Mouse (Mus musculus) limb, embryonic 11.5 days (tissue): Measurements from ENCODE around the gene Tmem181a. TPM values are rescaled to one million over a fixed set of nuclear protein-coding genes. Genes with fewer than 3 reads are reported as not detected.
"Not testable (repeated sequence)": the region's sequence is repeated elsewhere in the genome, so short reads cannot be mapped to it uniquely, and the experiment has no call there.

Experiments
- ATAC-seq: fragments of 200-750 bp; cut with Nextera tagmentation; 2 replicates; pipeline ENCODE4 v1.8.0; 2017; ENCODE audit warnings: low read depth; ENCODE audit not compliant: insufficient number of reproducible peaks, low FRiP score, low TSS enrichment
- DNase-seq: peaks from one replicate; pipeline ENCODE4 v3.0.0-alpha.2; 2015; ENCODE audit warnings: low spot score
- H3K27ac ChIP-seq: fragments of 300-500 bp; sonication (generic); replicated peaks from 2 replicates; pipeline ENCODE4 v1.5.1; 2014; ENCODE audit warnings: low read depth, mild to moderate bottlenecking, low read length
- H3K27me3 ChIP-seq: fragments of 300-500 bp; sonication (generic); 2 replicates; pipeline ENCODE4 v1.6.1; 2014; ENCODE audit warnings: mild to moderate bottlenecking, low read length, mixed read lengths; ENCODE audit not compliant: control insufficient read depth, insufficient read depth
- H3K36me3 ChIP-seq: fragments of 300-500 bp; sonication (generic); 2 replicates; pipeline ENCODE4 v1.6.1; 2014; ENCODE audit warnings: mild to moderate bottlenecking, low read length, moderate library complexity, mixed read lengths; ENCODE audit not compliant: control insufficient read depth, insufficient read depth
- H3K4me1 ChIP-seq: fragments of 300-500 bp; sonication (generic); 2 replicates; pipeline ENCODE4 v1.6.1; 2014; ENCODE audit warnings: low read length, mixed read lengths; ENCODE audit not compliant: control insufficient read depth, insufficient read depth
- H3K4me2 ChIP-seq: fragments of 300-500 bp; sonication (generic); 2 replicates; pipeline ENCODE4 v1.6.1; 2014; ENCODE audit warnings: low read depth, mild to moderate bottlenecking, moderate library complexity; ENCODE audit not compliant: severe bottlenecking
- H3K4me3 ChIP-seq: fragments of 300-500 bp; sonication (generic); 2 replicates; pipeline ENCODE4 v1.5.1; 2014; ENCODE audit warnings: low read depth, low read length
- H3K9ac ChIP-seq: fragments of 300-500 bp; sonication (generic); 2 replicates; pipeline ENCODE4 v1.6.1; 2014; ENCODE audit warnings: mild to moderate bottlenecking, low read length
- H3K9me3 ChIP-seq: fragments of 300-500 bp; sonication (generic); 2 replicates; pipeline ENCODE4 v1.6.1; 2016; ENCODE audit warnings: low read length; ENCODE audit not compliant: control insufficient read depth
- WGBS: fragments of 180-500 bp; shearing (Covaris S2); extraction: QIAGEN DNeasy Blood & Tissue Kit; methylation state at CpG from one replicate; pipeline ENCODE4 v1.1.7; 2014; 5-methylcytosine and 5-hydroxymethylcytosine counted together
- polyA plus RNA-seq: library from polyadenylated mRNA; unstranded; fragments of >200 nt; fragmentation: Nextera tagmentation; extraction: Ambion mirVana; gene quantifications from 2 replicates; pipeline ENCODE4 v1.2.1, GENCODE M21; 2014

Tmem181a gene
- polyA plus RNA-seq, 1 experiment from 2014 or later: 25.5 TPM

DNA sequence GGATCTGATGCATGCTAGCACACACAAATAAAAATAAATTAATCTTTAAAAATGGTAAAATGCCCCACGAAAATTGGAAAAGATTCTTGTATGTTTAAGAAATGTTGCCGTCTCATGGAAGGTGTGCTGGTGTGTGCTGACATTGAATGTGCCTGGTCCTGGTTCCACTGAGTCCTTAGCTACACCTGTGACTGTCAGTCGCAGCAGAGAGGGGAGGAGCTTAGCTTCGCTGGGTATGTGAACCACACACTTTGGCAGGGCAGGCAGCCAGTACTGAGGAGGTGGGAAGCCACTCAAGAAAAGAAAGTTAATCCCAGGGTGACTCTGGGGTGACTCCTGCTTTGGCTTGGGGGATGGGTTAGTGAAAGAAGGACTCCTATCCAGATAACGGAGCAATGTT lies 37.2 kb downstream of the Tmem181a start:
- not testable (repeated sequence) for H3K4me1 ChIP-seq, DNase-seq, ATAC-seq, H3K27me3 ChIP-seq, H3K27ac ChIP-seq, H3K9me3 ChIP-seq, H3K36me3 ChIP-seq, H3K4me2 ChIP-seq, H3K9ac ChIP-seq, H3K4me3 ChIP-seq
- WGBS: no CpG with 5 or more reads among the region's 5 CpGs

DNA sequence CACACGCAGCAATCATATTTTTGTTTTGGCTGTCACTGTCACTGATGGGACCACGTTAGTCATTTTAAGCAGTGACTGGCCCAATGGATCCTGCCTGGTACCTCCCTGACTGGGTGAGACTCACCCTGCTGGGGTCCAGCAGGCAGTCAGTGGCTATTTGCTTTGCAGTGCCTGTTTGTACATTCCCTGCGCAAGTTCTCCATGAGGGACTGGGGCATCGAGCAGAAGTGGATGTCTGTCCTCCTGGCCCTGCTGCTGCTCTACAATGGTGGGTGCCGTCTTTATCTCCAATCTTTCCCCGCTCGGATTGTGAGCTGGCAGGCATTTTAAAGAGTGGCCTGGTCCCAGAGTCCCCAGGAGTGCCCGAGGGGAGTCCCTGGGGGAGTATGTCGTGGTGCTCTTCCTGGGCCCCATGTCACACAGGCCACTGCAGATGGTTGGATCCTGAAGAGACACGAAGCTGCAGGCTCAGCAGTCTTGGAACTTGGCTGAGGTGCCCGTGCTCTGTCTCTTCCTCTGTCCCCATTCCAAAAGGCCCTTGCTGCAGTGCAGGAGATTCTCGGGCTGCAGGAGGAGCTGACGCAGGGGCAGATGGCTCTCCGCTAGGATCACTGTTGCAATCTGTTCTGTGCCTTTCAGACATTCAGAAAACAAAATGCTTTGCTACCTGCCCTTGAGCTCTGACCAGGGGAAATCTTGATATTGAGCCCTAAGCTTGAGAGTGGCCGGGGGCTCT lies 40.6 kb downstream of the Tmem181a start:
- H3K9ac ChIP-seq, DNase-seq, H3K9me3 ChIP-seq, H3K36me3 ChIP-seq, H3K4me2 ChIP-seq, ATAC-seq, H3K4me3 ChIP-seq, H3K27me3 ChIP-seq, H3K27ac ChIP-seq, H3K4me1 ChIP-seq: not testable (repeated sequence)
- 94% methylated on average over 9 of the region's 15 CpGs for WGBS

DNA sequence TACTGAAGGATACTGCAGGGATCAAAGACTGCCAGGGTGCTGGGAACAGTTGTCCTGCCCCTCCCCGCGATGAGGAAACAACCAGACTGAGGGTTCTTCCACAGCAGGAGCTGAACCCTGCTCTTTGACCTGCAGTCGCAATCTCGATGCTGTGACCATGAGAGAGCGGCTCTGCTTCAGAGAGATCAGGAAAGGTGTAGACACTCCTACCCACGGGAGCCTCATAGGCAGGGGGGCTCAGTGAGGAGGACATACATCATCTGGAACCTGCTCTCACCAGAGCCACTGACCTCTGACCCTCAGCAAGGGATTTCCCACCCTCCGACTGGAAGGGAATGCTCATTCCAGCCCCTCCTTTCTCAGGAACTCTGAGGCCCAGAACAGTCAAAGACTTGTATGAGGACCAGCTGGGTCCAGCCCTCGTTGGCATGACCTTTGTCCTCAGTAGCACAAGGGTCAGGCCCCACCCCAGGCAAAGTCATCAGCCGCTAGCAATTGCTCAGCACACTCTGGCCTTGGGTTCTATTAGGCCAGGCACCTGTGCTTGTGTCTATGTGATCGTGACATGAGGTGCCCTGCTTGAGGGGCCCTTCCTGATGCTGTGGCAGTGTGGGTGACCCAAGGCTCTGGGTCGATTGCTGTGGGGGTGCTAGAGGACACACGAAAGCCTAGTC lies 43.7 kb downstream of the Tmem181a start:
- H3K4me1 ChIP-seq, H3K9ac ChIP-seq, H3K4me3 ChIP-seq, H3K4me2 ChIP-seq, H3K36me3 ChIP-seq, DNase-seq, ATAC-seq, H3K27me3 ChIP-seq, H3K27ac ChIP-seq, H3K9me3 ChIP-seq: not testable (repeated sequence)
- 58% methylated on average over 5 of the region's 12 CpGs for WGBS

DNA sequence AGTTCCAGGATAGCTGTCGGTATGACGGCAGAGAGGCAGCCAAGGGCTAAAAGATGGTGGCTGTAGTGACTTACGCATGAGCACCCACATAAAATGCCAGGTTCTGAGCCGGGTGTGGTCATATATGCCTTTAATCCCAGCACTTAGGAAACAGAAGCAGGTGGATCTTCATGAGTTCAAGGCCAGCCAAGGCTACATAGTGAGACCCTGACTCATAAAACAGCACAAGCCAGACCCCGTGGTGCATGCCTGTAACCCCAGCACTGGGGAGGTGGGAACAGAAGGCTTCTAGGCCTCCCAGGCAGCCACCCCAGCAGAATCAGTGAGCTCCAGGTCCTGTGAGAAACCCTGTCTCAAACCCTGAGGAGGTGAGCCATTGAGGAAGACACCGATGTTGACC lies 48.2 kb downstream of the Tmem181a start:
- H3K9me3 ChIP-seq, H3K9ac ChIP-seq, H3K36me3 ChIP-seq, ATAC-seq, H3K4me1 ChIP-seq, DNase-seq, H3K4me3 ChIP-seq, H3K4me2 ChIP-seq, H3K27ac ChIP-seq, H3K27me3 ChIP-seq: not testable (repeated sequence)
- WGBS: 93% methylated on average over 5 of the region's 6 CpGs

DNA sequence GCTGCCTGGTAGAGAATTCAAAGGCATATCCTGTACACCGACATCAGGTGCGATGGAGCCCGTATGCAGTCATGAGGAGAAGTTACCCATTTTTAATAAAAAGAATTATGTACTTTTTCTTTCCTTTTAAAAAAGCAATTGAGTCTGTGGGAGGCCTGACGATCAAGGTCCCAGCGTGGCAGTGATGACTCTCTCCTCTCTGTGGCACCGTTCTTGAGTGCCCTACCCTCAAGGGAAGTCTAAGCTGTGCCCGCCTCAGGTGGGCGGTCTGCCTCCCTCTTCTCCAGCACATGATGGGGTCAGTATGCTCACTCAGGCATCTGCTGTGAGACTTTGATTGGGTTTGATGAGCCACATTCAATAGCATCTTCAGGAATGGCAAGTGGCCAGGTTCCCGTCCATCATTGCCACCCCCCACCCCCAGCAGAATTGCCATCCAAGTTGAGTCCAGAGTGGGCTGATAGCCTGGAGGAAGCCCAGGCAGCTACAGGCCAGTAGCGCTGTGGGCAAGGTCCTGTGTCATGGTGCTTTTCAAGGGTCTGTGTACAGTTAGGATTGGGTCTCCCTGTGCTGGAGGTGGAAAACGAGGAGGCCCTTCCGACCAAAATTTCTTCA lies 49.1 kb downstream of the Tmem181a start:
- H3K4me1 ChIP-seq, ATAC-seq, H3K4me2 ChIP-seq, H3K9me3 ChIP-seq, H3K4me3 ChIP-seq, H3K36me3 ChIP-seq, H3K27me3 ChIP-seq, H3K27ac ChIP-seq, H3K9ac ChIP-seq, DNase-seq: not testable (repeated sequence)
- 93% methylated on average over 12 of the region's 12 CpGs for WGBS

DNA sequence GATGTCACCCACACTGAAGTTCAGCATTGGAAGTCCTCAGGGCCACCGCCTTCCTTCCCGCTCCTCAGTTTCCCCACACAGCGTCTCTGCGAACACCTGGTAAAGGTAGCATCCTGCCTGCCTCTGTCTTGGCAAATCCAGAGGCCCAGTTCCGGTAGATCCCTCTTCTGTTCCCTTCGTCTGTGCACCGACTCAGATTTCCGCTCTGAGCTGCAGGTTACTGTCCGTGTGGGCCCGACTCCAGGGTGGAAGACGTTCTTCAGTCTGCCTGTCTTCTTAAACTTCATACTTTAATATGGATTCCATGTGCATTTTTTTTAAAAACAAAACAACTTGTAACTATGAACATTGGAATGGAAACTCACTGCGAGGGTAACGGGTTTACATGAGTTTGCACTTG lies 49.8 kb downstream of the Tmem181a start:
- not testable (repeated sequence) for H3K4me3 ChIP-seq, H3K4me1 ChIP-seq, ATAC-seq, H3K27me3 ChIP-seq, H3K9me3 ChIP-seq, H3K4me2 ChIP-seq, DNase-seq, H3K36me3 ChIP-seq, H3K9ac ChIP-seq, H3K27ac ChIP-seq
- WGBS: 92% methylated on average over 9 of the region's 13 CpGs

DNA sequence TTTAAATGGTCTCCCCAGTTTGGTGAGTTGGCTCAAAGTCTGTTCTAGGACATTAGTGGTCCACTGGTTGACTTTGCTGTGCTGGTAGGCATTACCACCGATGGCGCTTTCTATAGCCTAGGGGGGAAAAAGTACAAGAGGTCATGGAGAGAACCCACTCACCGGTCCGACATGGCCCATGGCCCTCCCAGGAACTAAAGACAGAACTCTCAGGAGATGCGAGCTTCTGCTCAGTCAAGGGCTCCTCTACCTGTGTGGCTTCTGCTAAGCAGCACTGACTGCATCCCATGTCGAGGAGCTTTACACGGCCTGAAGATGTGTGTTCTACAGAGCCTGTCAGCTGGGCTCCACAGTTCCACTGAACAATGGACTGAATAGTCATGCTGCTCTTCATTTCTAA lies 55.1 kb downstream of the Tmem181a start:
- not testable (repeated sequence) for H3K4me2 ChIP-seq, H3K9ac ChIP-seq, ATAC-seq, H3K27ac ChIP-seq, H3K4me3 ChIP-seq, H3K4me1 ChIP-seq, H3K36me3 ChIP-seq, H3K9me3 ChIP-seq, H3K27me3 ChIP-seq, DNase-seq
- 91% methylated on average over 7 of the region's 7 CpGs for WGBS

DNA sequence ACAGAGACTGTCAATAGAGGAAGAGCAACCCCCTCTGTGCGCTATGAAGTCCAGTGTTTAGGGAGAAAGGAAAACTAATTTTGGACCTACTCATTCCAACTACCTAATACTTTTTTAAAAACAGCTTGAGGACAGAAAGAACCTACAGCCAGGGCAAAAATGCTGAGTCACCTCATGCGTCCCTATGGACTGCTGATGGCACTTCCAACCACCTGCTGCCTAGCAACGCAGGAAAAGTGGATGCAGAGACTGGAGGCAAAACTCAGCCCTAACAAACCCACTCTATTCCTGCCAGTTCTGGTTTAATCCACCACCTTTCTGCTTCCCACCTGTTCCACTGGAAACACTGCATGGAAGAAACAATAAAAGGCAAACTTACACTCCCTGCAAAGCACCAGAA lies 56.1 kb downstream of the Tmem181a start:
- not testable (repeated sequence) for H3K9ac ChIP-seq, H3K36me3 ChIP-seq, ATAC-seq, H3K4me3 ChIP-seq, H3K27me3 ChIP-seq, DNase-seq, H3K9me3 ChIP-seq, H3K4me1 ChIP-seq, H3K27ac ChIP-seq, H3K4me2 ChIP-seq
- 80% methylated on average over 3 of the region's 3 CpGs for WGBS
